Mouse (Mus musculus) E14TG2a.4 (cell line): ENCODE data around the gene Agxt.

Experiments used
- H3K27me3 ChIP-seq: 2 replicates; pipeline ENCODE4 v1.6.1; 2014; ENCODE audit warnings: low read length, control low read depth; ENCODE audit not compliant: insufficient read depth
- H3K36me3 ChIP-seq: 2 replicates; pipeline ENCODE4 v1.6.1; 2014; ENCODE audit warnings: low read length, control low read depth; ENCODE audit not compliant: insufficient read depth
- H3K4me1 ChIP-seq: replicated peaks from 2 replicates; pipeline ENCODE4 v1.6.1; 2014; ENCODE audit warnings: low read depth, low read length, control low read depth
- H3K4me3 ChIP-seq: replicated peaks from 2 replicates; pipeline ENCODE4 v1.5.1; 2014; ENCODE audit warnings: mild to moderate bottlenecking, low read length
- H3K9me3 ChIP-seq: 2 replicates; pipeline ENCODE4 v1.6.1; 2014; ENCODE audit warnings: low read length, control low read depth
- CTCF ChIP-seq: conservative IDR thresholded peaks from 2 replicates; pipeline ENCODE4 v1.5.1; 2014; ENCODE audit warnings: low read length
- NANOG ChIP-seq: IDR thresholded peaks from 2 replicates; pipeline ENCODE4 v1.6.1; 2014; ENCODE audit warnings: borderline replicate concordance, low read length, mixed read lengths
- POU5F1 ChIP-seq: IDR thresholded peaks from 2 replicates; pipeline ENCODE4 v1.6.1; 2014; ENCODE audit warnings: low read length, borderline replicate concordance

The Agxt gene

GRCm38 (mm10) chr1:93132676-93133075 lies 2.4 kb upstream of the Agxt start:
- Histone ChIP-seq H3K36me3 (no peaks in the 10 kb centered on the region), H3K4me3 (no peak overlapping the region), H3K4me1 (no peaks in the 10 kb centered on the region; the same call in 1 of the 2 replicates), H3K27me3 (0 out of 2 replicates have a peak, but pooled peaks cover 4% of the 10 kb centered on the region), H3K9me3 (no peaks in the 10 kb centered on the region)
- TF ChIP-seq POU5F1, result no peak
- TF ChIP-seq CTCF, result no peak
- no peak for TF ChIP-seq NANOG

GRCm38 (mm10) chr1:93138534-93138933 lies 3.5 kb downstream of the Agxt start:
- no peaks in the 10 kb centered on the region; the same call in 1 of the 2 replicates for H3K4me1 ChIP-seq
- H3K36me3 ChIP-seq, result no peaks in the 10 kb centered on the region
- TF ChIP-seq CTCF, result no peak
- TF ChIP-seq NANOG, result no peak
- H3K27me3 ChIP-seq, result 0 out of 2 replicates have a peak, but pooled peaks cover 10% of the 10 kb centered on the region
- H3K4me3 ChIP-seq, result no peak overlapping the region
- H3K9me3 ChIP-seq, result no peaks in the 10 kb centered on the region

- no peak for TF ChIP-seq NANOG
- TF ChIP-seq POU5F1, result no peak
- TF ChIP-seq CTCF, result no peak
- H3K4me1 ChIP-seq, result no peaks in the 10 kb centered on the region; the same call in 1 of the 2 replicates
Measured at GRCm38 (mm10) chr1:93139713-93140112, 4.7 kb downstream of the Agxt start.

GRCm38 (mm10) chr1:93142871-93143270 lies 7.8 kb downstream of the Agxt start:
- Histone ChIP-seq H3K27me3 (peaks cover 20% of the 10 kb centered on the region), H3K9me3 (no peaks in the 10 kb centered on the region), H3K4me1 (no peaks in the 10 kb centered on the region), H3K4me3 (no peak overlapping the region), H3K36me3 (no peaks in the 10 kb centered on the region)
- TF ChIP-seq POU5F1, result no peak
- no peak for TF ChIP-seq CTCF
- TF ChIP-seq NANOG, result no peak

More at GRCm38 (mm10) chr1:93139713-93140112, 4.7 kb downstream of the Agxt start:
- no peaks in the 10 kb centered on the region for H3K9me3 ChIP-seq
- no peak overlapping the region for H3K4me3 ChIP-seq
- no peaks in the 10 kb centered on the region for H3K36me3 ChIP-seq
- peaks cover 17% of the 10 kb centered on the region for H3K27me3 ChIP-seq

GRCm38 (mm10) chr1:93144176-93144575 lies 9.1 kb downstream of the Agxt start:
- peaks cover 20% of the 10 kb centered on the region for H3K27me3 ChIP-seq
- H3K4me1 ChIP-seq, result no peaks in the 10 kb centered on the region
- TF ChIP-seq POU5F1, result no peak
- TF ChIP-seq NANOG, result no peak
- TF ChIP-seq CTCF, result no peak
- no peaks in the 10 kb centered on the region for H3K36me3 ChIP-seq
- H3K4me3 ChIP-seq, result no peak overlapping the region
- no peaks in the 10 kb centered on the region for H3K9me3 ChIP-seq

GRCm38 (mm10) chr1:93150907-93151661 lies 16.0 kb downstream of the Agxt start:
- Histone ChIP-seq H3K36me3 (no peaks in the 10 kb centered on the region), H3K27me3 (peaks cover 13% of the 10 kb centered on the region; the same call in 1 of the 2 replicates), H3K4me1 (peaks cover 6% of the 10 kb centered on the region; the same call in 1 of the 2 replicates), H3K9me3 (no peaks in the 10 kb centered on the region), H3K4me3 (no peak overlapping the region)
- TF ChIP-seq CTCF (no peak), POU5F1 (no peak), NANOG (no peak)

- H3K27me3 ChIP-seq, result peaks cover 23% of the 10 kb centered on the region; the same call in 1 of the 2 replicates
- no peak for TF ChIP-seq POU5F1
- no peaks in the 10 kb centered on the region for H3K9me3 ChIP-seq
- H3K4me3 ChIP-seq, result no peak overlapping the region
- no peaks in the 10 kb centered on the region for H3K36me3 ChIP-seq
- H3K4me1 ChIP-seq, result peaks cover 27% of the 10 kb centered on the region
Measured at GRCm38 (mm10) chr1:93157566-93157965, 22.5 kb downstream of the Agxt start.

- Histone ChIP-seq H3K27me3 (peaks cover 29% of the 10 kb centered on the region; the same call in 1 of the 2 replicates), H3K9me3 (no peaks in the 10 kb centered on the region), H3K4me1 (peaks cover 21% of the 10 kb centered on the region), H3K4me3 (no peak overlapping the region), H3K36me3 (no peaks in the 10 kb centered on the region)
- TF ChIP-seq POU5F1 (no peak), NANOG (no peak), CTCF (no peak)
Measured at GRCm38 (mm10) chr1:93158916-93159315, 23.9 kb downstream of the Agxt start.

- TF ChIP-seq POU5F1 (no peak), NANOG (no peak), CTCF (no peak)
- H3K4me1 ChIP-seq, result peaks cover 21% of the 10 kb centered on the region
- peak overlapping the region; percentile 32; the same call in 1 of the 2 replicates for H3K4me3 ChIP-seq
- peaks cover 38% of the 10 kb centered on the region for H3K27me3 ChIP-seq
- no peaks in the 10 kb centered on the region for H3K36me3 ChIP-seq
- no peaks in the 10 kb centered on the region for H3K9me3 ChIP-seq
Measured at GRCm38 (mm10) chr1:93159566-93160500, 24.8 kb downstream of the Agxt start.
